Comparison of ENCODE assay signal across 8 mouse cellular contexts in genomic region chr2:167503896-167504349, GRCm38 (mm10). TPM values are rescaled to one million over a fixed set of nuclear protein-coding genes. Genes with fewer than 3 reads are reported as not detected.
DNase-seq lines count a peak whose midpoint lies in the region; ATAC-seq and TF ChIP-seq lines count a peak whose summit lies in the region.

No protein-coding gene starts in this region.

- WGBS in heart, embryonic 15.5 days, result under 1% methylated on average over 32 of the region's 32 CpGs

- H3K79me3 ChIP-seq in C2C12 (ENCODE audit: low read depth), result peaks cover 45% of the 10 kb centered on the region

- peak overlapping the region; percentile 89 for H3K4me3 ChIP-seq in C2C12 (ENCODE audit: insufficient read depth, poor library complexity, severe bottlenecking)
- peak overlapping the region; percentile 98 for H3K4me3 ChIP-seq in heart, embryonic 15.5 days
- H3K4me3 ChIP-seq in megakaryocyte, embryonic 14.5 days (replicated peaks), result peak overlapping the region; percentile 98
- H3K4me3 ChIP-seq in testis, adult 2 months (ENCODE audit: control insufficient read depth, low read depth, low read length), result peak overlapping the region; percentile 94

- H3K9ac ChIP-seq in heart, embryonic 15.5 days, result peak overlapping the region; percentile 91

- H3K4me2 ChIP-seq in heart, embryonic 15.5 days, result peak overlapping the region; percentile 95

- H3K27ac ChIP-seq in heart, embryonic 15.5 days, result peak overlapping the region; percentile 84
- H3K27ac ChIP-seq in testis, adult 2 months (ENCODE audit: control insufficient read depth, insufficient read depth, low read depth, low read length), result peak overlapping the region; percentile 49

- TF ChIP-seq CTCF in C2C12 (IDR thresholded peaks at IDR 0.05; ENCODE audit: control insufficient read depth, insufficient read depth, insufficient read length), result no peak
- no peak for TF ChIP-seq CTCF in testis, adult 2 months (IDR thresholded peaks at IDR 0.05; ENCODE audit: control insufficient read depth, insufficient read depth, insufficient replicate concordance, low read depth, low read length)

- peaks cover 34% of the 10 kb centered on the region for H3K4me1 ChIP-seq in heart, embryonic 15.5 days (replicated peaks)
- H3K4me1 ChIP-seq in megakaryocyte, embryonic 14.5 days, result peaks cover 71% of the 10 kb centered on the region
- H3K4me1 ChIP-seq in testis, adult 2 months (ENCODE audit: control insufficient read depth, insufficient read depth, low read length), result peaks cover 3% of the 10 kb centered on the region

- H3ac ChIP-seq in C2C12 (ENCODE audit: control insufficient read depth, insufficient read length, low read depth), result peak overlapping the region; percentile 93

- H3K27me3 ChIP-seq in C2C12 (ENCODE audit: control insufficient read depth, insufficient read depth, insufficient read length), result no peaks in the 10 kb centered on the region
- H3K27me3 ChIP-seq in heart, embryonic 15.5 days, result no peaks in the 10 kb centered on the region
- H3K27me3 ChIP-seq in megakaryocyte, embryonic 14.5 days (replicated peaks), result no peaks in the 10 kb centered on the region
- no peaks in the 10 kb centered on the region for H3K27me3 ChIP-seq in testis, adult 2 months (ENCODE audit: control insufficient read depth, insufficient read depth, low read length)

- peaks cover 55% of the 10 kb centered on the region for H3K79me2 ChIP-seq in C2C12 (ENCODE audit: control insufficient read depth, insufficient read depth)

- peaks cover 30% of the 10 kb centered on the region for H3K36me3 ChIP-seq in C2C12 (ENCODE audit: control insufficient read depth, insufficient read depth)
- peaks cover 7% of the 10 kb centered on the region; the same call in 1 of the 2 replicates for H3K36me3 ChIP-seq in heart, embryonic 15.5 days
- H3K36me3 ChIP-seq in megakaryocyte, embryonic 14.5 days (replicated peaks; ENCODE audit: low read length), result peaks cover 36% of the 10 kb centered on the region
- H3K36me3 ChIP-seq in testis, adult 2 months (ENCODE audit: control insufficient read depth, insufficient read depth, low read length), result no peaks in the 10 kb centered on the region; the same call in none of the 2 replicates

- ATAC-seq in heart, embryonic 15.5 days (replicated peaks; ENCODE audit: insufficient number of reproducible peaks, insufficient read depth, low FRiP score, low read depth), result peak; percentile 20; the same call in 1 of the 2 replicates

- DNase-seq in ZHBTc4 (ENCODE audit: low read depth, low spot score), result peak; percentile 47
- DNase-seq in embryo, embryonic 9.5 days (ENCODE audit: extremely low spot score), result peak; percentile 51
- DNase-seq in kidney, postnatal 25 days, result peak; percentile 88 to 94
- no peak for DNase-seq in left cerebral cortex, adult 8-10 months (ENCODE audit: low spot score in 2 of 2)

- 0 out of 2 replicates have a peak, but pooled peaks have one; percentile 1 for TF ChIP-seq POLR2A in testis, adult 2 months (IDR thresholded peaks at IDR 0.05; ENCODE audit: control insufficient read depth, low read depth, low read length)

- H3K9me3 ChIP-seq in heart, embryonic 15.5 days (replicated peaks), result no peaks in the 10 kb centered on the region
- no peaks in the 10 kb centered on the region for H3K9me3 ChIP-seq in megakaryocyte, embryonic 14.5 days

TF ChIP-seq in C2C12, 6 proteins besides CTCF, POLR2A, EP300 and RAD21:
- no peak for TF ChIP-seq MYOD1 (IDR thresholded peaks at IDR 0.05; ENCODE audit: control insufficient read depth, insufficient read length, low read depth)

RNA-seq across cellular contexts. Expression of gene Spata2, which starts 11.2 kb away (rescaled TPM):
- polyA plus RNA-seq in C2C12 (2012; fragmentation: generic; extraction: Trizol), result 10.4 TPM
- 13.8 and 14.9 TPM in 2 replicates for polyA plus RNA-seq in heart, embryonic 15.5 days (2015; fragmentation: Nextera tagmentation; extraction: Ambion mirVana)
- 10.0 and 23.7 TPM in 2 replicates for polyA plus RNA-seq in megakaryocyte, embryonic 14.5 days (2012; ENCODE audit: insufficient read depth, low replicate concordance)
- polyA plus RNA-seq in testis, adult 2 months (2012; rRNA removed), result 14.9 and 15.0 TPM in 2 replicates
- 10 to 100 TPM; 66.1 to 71.2 (median 70.1) TPM for total RNA-seq in left cerebral cortex, adult 8-10 months (2022)

RNA-seq across cellular contexts. Expression of gene Rnf114, which starts 11.5 kb away (rescaled TPM):
- polyA plus RNA-seq in C2C12 (2012; fragmentation: generic; extraction: Trizol), result 35.4 TPM
- polyA plus RNA-seq in heart, embryonic 15.5 days (2015; fragmentation: Nextera tagmentation; extraction: Ambion mirVana), result 57.9 and 73.0 TPM in 2 replicates
- polyA plus RNA-seq in megakaryocyte, embryonic 14.5 days (2012; ENCODE audit: insufficient read depth, low replicate concordance), result 4.0 and 26.3 TPM in 2 replicates
- polyA plus RNA-seq in testis, adult 2 months (2012; rRNA removed), result 69.1 and 70.1 TPM in 2 replicates
- 10 to 100 TPM; 57.8 to 62.9 (median 60.1) TPM for total RNA-seq in left cerebral cortex, adult 8-10 months (2022)

RNA-seq across cellular contexts. Expression of gene Snai1, which starts 34.1 kb away (rescaled TPM):
- polyA plus RNA-seq in C2C12 (2012; fragmentation: generic; extraction: Trizol), result 48.1 TPM
- polyA plus RNA-seq in heart, embryonic 15.5 days (2015; fragmentation: Nextera tagmentation; extraction: Ambion mirVana), result 14.0 and 19.5 TPM in 2 replicates
- polyA plus RNA-seq in megakaryocyte, embryonic 14.5 days (2012; ENCODE audit: insufficient read depth, low replicate concordance), result 1.4 and 5.0 TPM in 2 replicates
- 7.9 TPM in 2 replicates for polyA plus RNA-seq in testis, adult 2 months (2012; rRNA removed)
- total RNA-seq in left cerebral cortex, adult 8-10 months (2022), result under 1 TPM; 0.48 to 0.93 (median 0.70) TPM

Comparison
In these comparisons a context has a peak if more than half of its experiments do, and no peak if none do; other contexts are left out.
1. DNase-seq: peak in ZHBTc4 (single experiment), embryo, embryonic 9.5 days (single experiment) and kidney, postnatal 25 days (2 of 2); none in left cerebral cortex, adult 8-10 months (0 of 2).
2. Peak in every context shown above with its lines, with median percentiles within 50 percentile points of each other: H3K4me3 ChIP-seq.